Mouse (Mus musculus): ENCODE measurements around the gene Fkbp4.
A peak's percentile ranks its signal among the peaks of the same experiment; 100 is the strongest.

The Fkbp4 gene

GRCm38 (mm10) chr6:128438317-128438870, at the start of gene Fkbp4:
Fkbp4 (minus strand) TSS chr6:128438677.
- peak; percentile 92 for DNase-seq (ENCODE audit: low spot score in 2 of 2)

- DNase-seq (ENCODE audit: low spot score in 2 of 2): no peak
Measured at GRCm38 (mm10) chr6:128487736-128488135, 49.3 kb upstream of the Fkbp4 start.

- DNase-seq (ENCODE audit: low spot score in 2 of 2): peak; percentile 88 to 99
Measured at GRCm38 (mm10) chr6:128479463-128480454, 41.3 kb upstream of the Fkbp4 start.

GRCm38 (mm10) chr6:128477495-128477894, 39.0 kb upstream of the Fkbp4 start:
- DNase-seq (ENCODE audit: low spot score in 2 of 2): no peak

- no peak for DNase-seq (ENCODE audit: low spot score in 2 of 2)
Measured at GRCm38 (mm10) chr6:128474112-128474511, 35.6 kb upstream of the Fkbp4 start.

GRCm38 (mm10) chr6:128469451-128469850, 31.0 kb upstream of the Fkbp4 start:
- peak in 1 of 2 experiments; percentile 75 for DNase-seq (ENCODE audit: low spot score in 2 of 2)

- DNase-seq (ENCODE audit: low spot score in 2 of 2): no peak
Measured at GRCm38 (mm10) chr6:128467298-128467697, 28.8 kb upstream of the Fkbp4 start.

GRCm38 (mm10) chr6:128466563-128466962, 28.1 kb upstream of the Fkbp4 start:
- DNase-seq (ENCODE audit: low spot score in 2 of 2): no peak

- no peak for DNase-seq (ENCODE audit: low spot score in 2 of 2)
Measured at GRCm38 (mm10) chr6:128466043-128466442, 27.6 kb upstream of the Fkbp4 start.

GRCm38 (mm10) chr6:128464996-128465395, 26.5 kb upstream of the Fkbp4 start:
- no peak for DNase-seq (ENCODE audit: low spot score in 2 of 2)

- no peak for DNase-seq (ENCODE audit: low spot score in 2 of 2)
Measured at GRCm38 (mm10) chr6:128461606-128462005, 23.1 kb upstream of the Fkbp4 start.

GRCm38 (mm10) chr6:128460729-128461503, 22.4 kb upstream of the Fkbp4 start:
- DNase-seq (ENCODE audit: low spot score in 2 of 2): no peak

- no peak for DNase-seq (ENCODE audit: low spot score in 2 of 2)
Measured at GRCm38 (mm10) chr6:128460321-128460720, 21.8 kb upstream of the Fkbp4 start.

GRCm38 (mm10) chr6:128457186-128457585, 18.7 kb upstream of the Fkbp4 start:
- DNase-seq (ENCODE audit: low spot score in 2 of 2): no peak

- DNase-seq (ENCODE audit: low spot score in 2 of 2): no peak
Measured at GRCm38 (mm10) chr6:128455835-128456605, 17.5 kb upstream of the Fkbp4 start.

GRCm38 (mm10) chr6:128447063-128447462, 8.6 kb upstream of the Fkbp4 start:
- no peak for DNase-seq (ENCODE audit: low spot score in 2 of 2)

GRCm38 (mm10) chr6:128445761-128446535, 7.5 kb upstream of the Fkbp4 start:
- peak in 1 of 2 experiments; percentile 69 for DNase-seq (ENCODE audit: low spot score in 2 of 2)

GRCm38 (mm10) chr6:128440238-128440637, 1.8 kb upstream of the Fkbp4 start:
- no peak for DNase-seq (ENCODE audit: low spot score in 2 of 2)

- DNase-seq (ENCODE audit: low spot score in 2 of 2): no peak
Measured at GRCm38 (mm10) chr6:128438871-128439341, 429 bp upstream of the Fkbp4 start.

GRCm38 (mm10) chr6:128437731-128438316, 653 bp downstream of the Fkbp4 start:
- DNase-seq (ENCODE audit: low spot score in 2 of 2): peak; percentile 57 to 71
